Mouse (Mus musculus) stomach, postnatal 0 days (tissue): ENCODE measurements around the gene Ttn. TPM values are rescaled to one million over a fixed set of nuclear protein-coding genes. Genes with fewer than 3 reads are reported as not detected.

Experiments used
- ATAC-seq: fragments of 200-750 bp; cut with Nextera tagmentation; 2 replicates; pipeline ENCODE4 v1.8.0; 2017; ENCODE audit not compliant: low FRiP score, low TSS enrichment
- DNase-seq: peaks from one replicate; pipeline ENCODE4 v3.0.0-alpha.2; 2016; ENCODE audit warnings: low spot score
- H3K27ac ChIP-seq: fragments of 300-500 bp; sonication (generic); replicated peaks from 2 replicates; pipeline ENCODE4 v1.5.1; 2014; ENCODE audit warnings: mild to moderate bottlenecking, control low read depth
- H3K27me3 ChIP-seq: fragments of 300-500 bp; sonication (generic); 2 replicates; pipeline ENCODE4 v1.6.1; 2014; ENCODE audit warnings: low read length; ENCODE audit not compliant: control insufficient read depth, insufficient read depth
- H3K36me3 ChIP-seq: fragments of 300-500 bp; sonication (generic); 2 replicates; pipeline ENCODE4 v1.6.1; 2014; ENCODE audit warnings: low read length, mixed read lengths; ENCODE audit not compliant: control insufficient read depth, insufficient read depth
- H3K4me1 ChIP-seq: fragments of 300-500 bp; sonication (generic); replicated peaks from 2 replicates; pipeline ENCODE4 v1.6.1; 2014; ENCODE audit warnings: antibody characterized with exemption; ENCODE audit not compliant: control insufficient read depth, insufficient read depth
- H3K4me2 ChIP-seq: fragments of 300-500 bp; sonication (generic); replicated peaks from 2 replicates; pipeline ENCODE4 v1.6.1; 2014; ENCODE audit warnings: low read depth, mild to moderate bottlenecking, control low read depth, moderate library complexity
- H3K4me3 ChIP-seq: fragments of 300-500 bp; sonication (generic); 2 replicates; pipeline ENCODE4 v1.5.1; 2014; ENCODE audit warnings: low read depth, low read length, control low read depth
- H3K9ac ChIP-seq: fragments of 300-500 bp; sonication (generic); 2 replicates; pipeline ENCODE4 v1.6.1; 2014; ENCODE audit warnings: mild to moderate bottlenecking, low read length, control low read depth, mixed read lengths
- H3K9me3 ChIP-seq: fragments of 300-500 bp; sonication (generic); 2 replicates; pipeline ENCODE4 v1.6.1; 2016; ENCODE audit warnings: low read length; ENCODE audit not compliant: control insufficient read depth
- CTCF ChIP-seq: IDR thresholded peaks from 2 replicates; pipeline ENCODE4 v1.5.1; 2016; ENCODE audit warnings: antibody characterized with exemption, low read depth, mild to moderate bottlenecking, moderate library complexity
- EP300 ChIP-seq: optimal IDR thresholded peaks from 2 replicates; pipeline ENCODE3; 2016; ENCODE audit warnings: antibody characterized with exemption
- WGBS: fragments of 180-500 bp; shearing (Covaris S2); extraction: QIAGEN DNeasy Blood & Tissue Kit; methylation state at CpG from one replicate; pipeline ENCODE4 v1.1.7; 2014; 5-methylcytosine and 5-hydroxymethylcytosine counted together
- polyA plus RNA-seq: library from polyadenylated mRNA; unstranded; fragments of >200 nt; fragmentation: Nextera tagmentation; extraction: Ambion mirVana; gene quantifications from 2 replicates; pipeline ENCODE4 v1.2.1, GENCODE M21; 2015

The Ttn gene
- polyA plus RNA-seq, 1 experiment from 2014 or later = 0.70 TPM

DNA sequence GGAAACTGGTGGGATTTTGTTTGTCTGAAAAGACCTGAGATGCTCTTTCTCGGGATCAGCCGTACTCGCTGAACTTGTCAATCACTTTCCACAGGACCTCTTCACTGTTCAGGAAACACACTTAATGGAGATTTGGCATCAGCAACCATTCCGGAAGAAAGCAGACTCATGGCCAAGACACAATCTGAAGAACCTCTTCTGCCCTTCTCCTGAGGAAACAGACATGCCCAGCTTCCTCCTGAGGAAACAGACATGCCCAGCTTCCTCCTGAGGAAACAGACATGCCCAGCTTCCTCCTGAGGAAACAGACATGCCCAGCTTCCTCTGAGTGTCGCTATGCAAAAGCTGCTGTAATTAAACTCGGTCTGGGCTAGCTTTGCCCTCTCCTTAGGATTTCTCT, 287.1 kb downstream of the Ttn start:
- H3K36me3 ChIP-seq = peaks cover 22% of the 10 kb centered on the region
- DNase-seq (no peak), ATAC-seq (no peak)
- no peaks in the 10 kb centered on the region for H3K27me3 ChIP-seq
- WGBS = 71% methylated on average over 6 of the region's 6 CpGs
- TF ChIP-seq CTCF (no peak), EP300 (no peak)
- H3K4me1 ChIP-seq = no peaks in the 10 kb centered on the region
- H3K9ac ChIP-seq = no peak overlapping the region
- no peak overlapping the region for H3K4me2 ChIP-seq
- no peak overlapping the region for H3K27ac ChIP-seq
- H3K9me3 ChIP-seq = no peaks in the 10 kb centered on the region
- H3K4me3 ChIP-seq = no peak overlapping the region

- WGBS = 88% methylated on average over 5 of the region's 5 CpGs
- Histone ChIP-seq H3K4me3 (no peak overlapping the region), H3K27ac (no peak overlapping the region), H3K9me3 (no peaks in the 10 kb centered on the region), H3K9ac (no peak overlapping the region), H3K27me3 (no peaks in the 10 kb centered on the region), H3K36me3 (peaks cover 22% of the 10 kb centered on the region), H3K4me1 (no peaks in the 10 kb centered on the region), H3K4me2 (no peak overlapping the region)
- ATAC-seq (no peak), DNase-seq (no peak)
- TF ChIP-seq CTCF (no peak), EP300 (no peak)
Observed at GRCm38 (mm10) chr2:76693765-76694164, 288.6 kb downstream of the Ttn start.

DNA sequence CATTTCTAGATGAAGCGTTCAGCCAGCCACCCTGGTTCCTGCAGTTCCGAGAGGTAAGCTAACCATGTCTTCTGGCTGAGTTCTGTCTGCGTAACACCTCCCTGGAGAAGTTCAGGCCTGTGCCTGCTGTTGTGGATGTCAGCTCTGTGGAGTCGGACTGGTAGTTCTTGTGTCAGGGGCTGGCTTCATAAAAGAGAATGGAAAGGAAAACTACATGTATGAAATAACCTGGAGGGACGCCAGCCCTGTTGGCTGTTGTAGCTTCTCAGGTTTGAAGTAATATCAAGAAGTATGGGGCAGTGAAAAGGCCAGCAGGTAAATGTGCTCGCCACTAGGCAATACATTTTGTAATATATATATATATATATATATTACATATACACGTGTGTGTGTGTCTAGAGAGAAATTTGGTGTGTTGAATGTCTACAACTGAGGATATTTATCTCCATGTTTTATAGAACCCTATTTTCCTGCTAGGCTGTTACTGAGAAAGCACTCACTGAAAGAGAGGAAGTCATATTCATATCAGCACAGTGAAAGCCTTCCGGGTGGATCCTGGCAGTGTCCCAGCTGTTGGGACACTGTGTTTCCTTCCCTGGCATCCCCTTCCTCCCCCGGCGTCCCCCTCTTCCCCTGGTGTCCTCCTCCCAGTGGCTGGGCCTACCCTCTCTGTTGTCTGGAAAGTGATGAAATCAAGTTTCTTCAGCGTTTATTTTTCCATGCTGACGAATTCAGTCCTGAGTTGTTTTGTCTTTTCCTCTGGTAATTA, 291.7 kb downstream of the Ttn start:
- ATAC-seq = no peak
- Histone ChIP-seq H3K9ac (no peak overlapping the region), H3K9me3 (no peaks in the 10 kb centered on the region), H3K4me3 (no peak overlapping the region), H3K4me2 (no peak overlapping the region), H3K4me1 (no peaks in the 10 kb centered on the region), H3K27me3 (no peaks in the 10 kb centered on the region), H3K36me3 (peaks cover 21% of the 10 kb centered on the region), H3K27ac (no peak overlapping the region)
- 79% methylated on average over 12 of the region's 12 CpGs for WGBS
- TF ChIP-seq CTCF (no peak), EP300 (no peak)
- no peak for DNase-seq

DNA sequence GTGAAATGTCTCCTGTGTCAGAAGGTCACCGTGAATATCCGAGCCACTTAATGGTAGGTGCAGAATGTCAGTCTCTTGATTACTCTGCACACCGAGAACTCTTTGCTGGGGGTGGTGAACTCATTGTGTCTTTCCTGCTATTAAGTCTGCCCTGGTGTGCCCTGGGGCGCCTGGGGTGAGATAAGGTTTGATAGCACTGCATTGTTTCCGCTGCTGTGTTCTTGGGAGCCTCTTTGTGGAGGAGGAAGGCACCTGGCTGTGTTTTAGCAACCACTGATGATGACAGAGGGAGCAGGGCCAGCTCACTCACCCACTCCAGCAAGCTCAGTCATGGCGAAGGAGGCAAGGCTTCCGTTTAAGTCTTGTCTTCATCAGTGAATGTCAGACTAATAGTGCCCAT, 294.2 kb downstream of the Ttn start:
- Histone ChIP-seq H3K4me2 (no peak overlapping the region), H3K4me3 (no peak overlapping the region), H3K36me3 (peaks cover 14% of the 10 kb centered on the region), H3K4me1 (no peaks in the 10 kb centered on the region), H3K27me3 (no peaks in the 10 kb centered on the region), H3K27ac (no peak overlapping the region), H3K9me3 (no peaks in the 10 kb centered on the region), H3K9ac (no peak overlapping the region)
- 60% methylated on average over 7 of the region's 7 CpGs for WGBS
- no peak for TF ChIP-seq CTCF
- TF ChIP-seq EP300 = no peak
- peak; percentile 42; the same call in 1 of the 2 replicates for ATAC-seq
- DNase-seq = no peak

GRCm38 (mm10) chr2:76687608-76688007, 294.7 kb downstream of the Ttn start:
- Histone ChIP-seq H3K4me3 (no peak overlapping the region), H3K4me1 (no peaks in the 10 kb centered on the region), H3K36me3 (peaks cover 14% of the 10 kb centered on the region), H3K9me3 (no peaks in the 10 kb centered on the region), H3K27ac (no peak overlapping the region), H3K9ac (no peak overlapping the region), H3K4me2 (no peak overlapping the region), H3K27me3 (no peaks in the 10 kb centered on the region)
- DNase-seq (no peak), ATAC-seq (no peak)
- WGBS = 61% methylated on average over 3 of the region's 3 CpGs
- no peak for TF ChIP-seq CTCF
- TF ChIP-seq EP300 = no peak

GRCm38 (mm10) chr2:76686986-76687385, 295.4 kb downstream of the Ttn start:
- Histone ChIP-seq H3K36me3 (peaks cover 10% of the 10 kb centered on the region), H3K9ac (no peak overlapping the region), H3K9me3 (no peaks in the 10 kb centered on the region), H3K27me3 (no peaks in the 10 kb centered on the region), H3K4me2 (no peak overlapping the region), H3K27ac (no peak overlapping the region), H3K4me3 (no peak overlapping the region), H3K4me1 (no peaks in the 10 kb centered on the region)
- peak; percentile 66 for ATAC-seq
- DNase-seq = no peak
- TF ChIP-seq CTCF = no peak
- TF ChIP-seq EP300 = no peak
- WGBS = 65% methylated on average over 3 of the region's 3 CpGs
